Comparison of ENCODE assay signal across 4 mouse cellular contexts in the genomic region with DNA sequence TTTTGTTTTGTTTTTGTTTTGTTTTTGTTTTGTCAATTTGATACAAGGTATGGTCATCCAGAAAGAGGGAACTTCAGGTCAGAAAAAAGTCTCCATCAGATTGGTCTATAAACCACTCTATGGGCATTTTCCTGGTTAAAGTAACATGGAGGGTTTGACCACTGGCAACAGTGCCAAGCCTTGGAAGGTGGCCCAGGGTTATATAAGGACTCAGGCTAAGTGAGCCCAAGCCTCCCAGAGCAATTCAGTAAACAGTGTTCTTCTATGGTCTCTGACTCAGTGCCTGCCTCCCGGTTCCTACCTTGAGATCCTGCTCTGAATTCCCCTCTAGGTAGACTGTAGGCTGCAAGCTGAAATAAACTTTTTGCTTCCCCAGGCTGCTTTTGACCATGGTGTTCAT.
"Had no signal": no experiment of that assay in that cellular context is flagged by ENCODE, and none has a peak within 500 bp of the region (broad histone marks: within the 10 kb centered on the region; RNA-seq: fewer than 3 reads in every experiment).

No protein-coding gene starts in this region.

- DNase-seq: lung, adult 18-20 months; right cerebral cortex, postnatal 14 days; thymus, adult 2 months; thymus, postnatal 25 days had no signal
